Mouse (Mus musculus) heart, embryonic 12.5 days (tissue): ENCODE results near the gene Oca2. TPM values are rescaled to one million over a fixed set of nuclear protein-coding genes. Genes with fewer than 3 reads are reported as not detected.

Source experiments
- ATAC-seq: fragments of 200-750 bp; cut with Nextera tagmentation; 2 replicates; pipeline ENCODE4 v1.8.0; 2017; ENCODE audit warnings: moderate TSS enrichment, moderate library complexity; ENCODE audit not compliant: insufficient number of reproducible peaks, low FRiP score
- H3K27ac ChIP-seq: fragments of 300-500 bp; sonication (generic); 2 replicates; pipeline ENCODE4 v1.5.1; 2016; ENCODE audit warnings: mild to moderate bottlenecking, moderate library complexity; ENCODE audit not compliant: poor library complexity, severe bottlenecking
- H3K27me3 ChIP-seq: fragments of 300-500 bp; sonication (generic); replicated peaks from 2 replicates; pipeline ENCODE4 v1.6.1; 2016; ENCODE audit warnings: mild to moderate bottlenecking, moderate library complexity
- H3K36me3 ChIP-seq: fragments of 300-500 bp; sonication (generic); 2 replicates; pipeline ENCODE4 v1.6.1; 2016; ENCODE audit warnings: mild to moderate bottlenecking, moderate library complexity
- H3K4me1 ChIP-seq: fragments of 300-500 bp; sonication (generic); replicated peaks from 2 replicates; pipeline ENCODE4 v1.6.1; 2016; ENCODE audit warnings: mild to moderate bottlenecking
- H3K4me2 ChIP-seq: fragments of 300-500 bp; sonication (generic); 2 replicates; pipeline ENCODE4 v1.6.1; 2016; ENCODE audit warnings: mild to moderate bottlenecking, moderate library complexity
- H3K4me3 ChIP-seq: fragments of 300-500 bp; sonication (generic); 2 replicates; pipeline ENCODE4 v1.5.1; 2016; ENCODE audit warnings: mild to moderate bottlenecking
- H3K9ac ChIP-seq: fragments of 300-500 bp; sonication (generic); 2 replicates; pipeline ENCODE4 v1.6.1; 2016; ENCODE audit warnings: mild to moderate bottlenecking, moderate library complexity
- H3K9me3 ChIP-seq: fragments of 300-500 bp; sonication (generic); replicated peaks from 2 replicates; pipeline ENCODE4 v1.6.1; 2016; ENCODE audit warnings: mild to moderate bottlenecking, moderate library complexity
- WGBS: fragments of 180-500 bp; shearing (Covaris S2); methylation state at CpG from one replicate; pipeline ENCODE4 v1.1.7; 2016; 5-methylcytosine and 5-hydroxymethylcytosine counted together
- polyA plus RNA-seq: library from polyadenylated mRNA; unstranded; fragments of >200 nt; fragmentation: Nextera tagmentation; extraction: Ambion mirVana; gene quantifications from 2 replicates; pipeline ENCODE4 v1.2.1, GENCODE M21; 2016

Gene Oca2
- polyA plus RNA-seq, 1 experiment from 2014 or later: not detected

GRCm38 (mm10) chr7:56382706-56383105 lies 143.1 kb downstream of the Oca2 start:
- H3K9me3 ChIP-seq: no peaks in the 10 kb centered on the region
- ATAC-seq: no peak
- no peaks in the 10 kb centered on the region for H3K27me3 ChIP-seq
- no peaks in the 10 kb centered on the region for H3K36me3 ChIP-seq
- H3K4me3 ChIP-seq: no peak overlapping the region
- no peak overlapping the region for H3K9ac ChIP-seq
- H3K4me1 ChIP-seq: no peaks in the 10 kb centered on the region
- WGBS: 78% methylated on average over 1 of the region's 1 CpGs
- H3K27ac ChIP-seq: no peak overlapping the region
- H3K4me2 ChIP-seq: no peak overlapping the region

DNA sequence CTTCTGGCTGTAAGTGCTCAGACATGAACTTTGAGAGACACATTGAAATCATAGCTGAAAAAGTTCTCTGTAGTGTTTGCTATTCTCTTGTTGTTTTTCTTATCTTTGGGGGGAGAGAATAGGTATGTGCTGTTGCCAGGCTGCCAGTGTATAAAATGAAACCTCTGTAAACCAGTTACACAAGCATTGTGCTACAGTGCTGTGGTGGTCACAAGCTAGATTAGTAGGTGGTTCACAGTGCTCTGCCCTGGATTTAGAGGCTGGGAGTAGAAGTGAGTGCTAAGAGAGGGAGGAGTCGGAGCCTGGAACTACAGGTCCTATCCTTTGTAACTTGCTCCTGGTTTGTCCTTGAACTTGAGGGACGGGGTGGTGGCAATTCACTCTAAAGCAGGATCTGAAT lies 148.7 kb downstream of the Oca2 start:
- WGBS: 69% methylated on average over 2 of the region's 2 CpGs
- Histone ChIP-seq H3K9me3 (no peaks in the 10 kb centered on the region; the same call in 1 of the 2 replicates), H3K4me3 (no peak overlapping the region), H3K4me2 (no peak overlapping the region), H3K27ac (no peak overlapping the region), H3K9ac (no peak overlapping the region), H3K4me1 (no peaks in the 10 kb centered on the region), H3K27me3 (no peaks in the 10 kb centered on the region), H3K36me3 (no peaks in the 10 kb centered on the region)
- ATAC-seq: no peak

- Histone ChIP-seq H3K9me3 (no peaks in the 10 kb centered on the region), H3K4me3 (no peak overlapping the region), H3K4me2 (no peak overlapping the region), H3K27me3 (no peaks in the 10 kb centered on the region), H3K4me1 (no peaks in the 10 kb centered on the region), H3K27ac (no peak overlapping the region), H3K9ac (no peak overlapping the region), H3K36me3 (no peaks in the 10 kb centered on the region)
- no peak for ATAC-seq
- WGBS: 56% methylated on average over 6 of the region's 6 CpGs
Observed at GRCm38 (mm10) chr7:56418182-56418836, 178.7 kb downstream of the Oca2 start.

DNA sequence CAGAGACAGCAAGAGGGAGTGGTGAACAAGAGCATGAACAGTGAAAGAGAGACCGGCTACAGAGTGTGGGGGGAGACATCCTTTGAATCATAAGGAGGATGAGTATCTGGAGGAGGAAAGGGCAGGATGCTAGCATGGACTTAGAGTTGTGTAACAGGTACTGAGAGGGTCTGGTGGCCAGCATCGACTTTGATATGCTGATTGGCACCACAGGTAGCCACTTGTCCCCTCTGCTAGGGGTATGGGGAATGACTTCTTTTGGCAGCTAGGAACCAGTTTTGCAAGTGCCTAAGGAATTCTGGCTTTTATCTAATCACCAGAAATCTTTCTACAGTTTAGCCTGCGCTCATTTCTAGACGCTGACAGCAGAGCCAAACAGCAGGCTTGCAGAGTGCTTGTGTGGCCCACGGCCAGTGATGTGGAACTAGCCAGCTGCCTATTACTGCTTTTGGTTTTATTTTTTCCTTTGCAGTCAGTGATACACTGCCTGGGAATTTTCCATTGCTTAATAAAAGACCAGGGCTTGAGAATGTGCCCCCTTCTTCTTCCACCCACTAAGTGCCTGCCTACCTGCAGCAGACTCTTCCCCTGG lies 179.8 kb downstream of the Oca2 start:
- ATAC-seq: no peak
- 18% methylated on average over 5 of the region's 5 CpGs for WGBS
- Histone ChIP-seq H3K4me1 (no peaks in the 10 kb centered on the region), H3K27me3 (no peaks in the 10 kb centered on the region), H3K9me3 (no peaks in the 10 kb centered on the region), H3K36me3 (no peaks in the 10 kb centered on the region), H3K4me2 (no peak overlapping the region), H3K4me3 (no peak overlapping the region), H3K27ac (no peak overlapping the region), H3K9ac (no peak overlapping the region)

GRCm38 (mm10) chr7:56421946-56422345 lies 182.4 kb downstream of the Oca2 start:
- Histone ChIP-seq H3K4me1 (no peaks in the 10 kb centered on the region), H3K4me3 (no peak overlapping the region), H3K4me2 (no peak overlapping the region), H3K27ac (no peak overlapping the region), H3K36me3 (no peaks in the 10 kb centered on the region), H3K27me3 (no peaks in the 10 kb centered on the region), H3K9ac (no peak overlapping the region), H3K9me3 (no peaks in the 10 kb centered on the region)
- no peak for ATAC-seq
- WGBS: 32% methylated on average over 2 of the region's 2 CpGs

DNA sequence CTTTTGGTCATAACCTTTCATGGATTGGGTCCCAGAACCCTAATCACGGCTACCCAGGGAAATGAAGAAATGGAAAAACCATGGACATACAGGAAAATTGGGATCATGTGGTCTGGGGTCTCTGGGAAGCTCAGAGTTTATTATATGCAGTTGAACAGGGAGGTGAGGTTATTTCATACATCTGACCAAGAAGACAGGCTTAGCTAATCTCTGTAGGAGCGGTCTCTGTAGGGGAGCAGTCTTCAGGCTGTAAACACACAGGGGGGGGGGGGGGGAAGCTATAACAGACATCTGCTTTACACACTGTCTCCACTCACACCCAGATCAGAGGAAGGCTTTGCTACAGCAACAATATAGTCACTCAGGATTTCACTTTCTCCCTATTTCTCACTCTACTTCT lies 184.0 kb downstream of the Oca2 start:
- 79% methylated on average over 2 of the region's 2 CpGs for WGBS
- H3K4me2 ChIP-seq: no peak overlapping the region
- H3K4me1 ChIP-seq: no peaks in the 10 kb centered on the region
- H3K27ac ChIP-seq: no peak overlapping the region
- no peaks in the 10 kb centered on the region for H3K9me3 ChIP-seq
- no peaks in the 10 kb centered on the region for H3K27me3 ChIP-seq
- H3K36me3 ChIP-seq: no peaks in the 10 kb centered on the region
- ATAC-seq: no peak
- no peak overlapping the region for H3K4me3 ChIP-seq
- H3K9ac ChIP-seq: no peak overlapping the region

DNA sequence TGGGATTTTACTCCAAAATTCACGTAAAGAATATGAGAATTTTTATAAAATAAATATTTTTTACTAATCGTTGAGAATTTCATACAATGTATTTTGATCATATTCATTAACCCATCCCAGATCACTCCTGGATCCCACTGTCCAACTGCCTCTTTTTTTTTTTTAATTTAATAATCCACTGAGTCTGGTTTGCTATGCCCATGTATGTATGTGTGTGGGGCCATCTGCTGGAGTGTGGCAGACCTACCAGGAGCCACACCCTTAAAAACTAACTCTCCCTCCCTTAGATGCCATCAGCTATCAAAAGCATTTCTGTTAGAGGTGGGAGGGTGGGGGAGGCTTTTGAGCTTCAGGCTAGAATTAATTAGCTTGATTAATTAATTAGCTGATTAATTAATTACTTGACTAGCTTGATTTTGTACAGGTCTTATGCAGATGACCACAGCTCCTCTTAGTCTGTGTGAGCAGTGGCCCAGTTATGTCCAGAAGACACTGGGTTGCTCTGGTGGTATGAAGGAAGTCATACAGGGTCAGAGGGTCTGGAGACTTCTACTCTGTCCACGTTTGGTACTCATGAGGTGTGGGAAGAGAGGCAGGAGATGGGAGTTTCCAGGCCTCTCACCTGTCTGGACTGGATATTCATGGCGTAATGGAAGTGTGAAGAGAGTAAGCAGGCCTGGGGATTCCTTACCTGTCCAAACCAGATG lies 221.4 kb downstream of the Oca2 start:
- 64% methylated on average over 4 of the region's 4 CpGs for WGBS
- H3K36me3 ChIP-seq: no peaks in the 10 kb centered on the region
- H3K9me3 ChIP-seq: no peaks in the 10 kb centered on the region
- no peaks in the 10 kb centered on the region for H3K4me1 ChIP-seq
- H3K9ac ChIP-seq: no peak overlapping the region
- ATAC-seq: no peak
- no peaks in the 10 kb centered on the region for H3K27me3 ChIP-seq
- no peak overlapping the region for H3K4me2 ChIP-seq
- H3K27ac ChIP-seq: no peak overlapping the region
- H3K4me3 ChIP-seq: no peak overlapping the region

DNA sequence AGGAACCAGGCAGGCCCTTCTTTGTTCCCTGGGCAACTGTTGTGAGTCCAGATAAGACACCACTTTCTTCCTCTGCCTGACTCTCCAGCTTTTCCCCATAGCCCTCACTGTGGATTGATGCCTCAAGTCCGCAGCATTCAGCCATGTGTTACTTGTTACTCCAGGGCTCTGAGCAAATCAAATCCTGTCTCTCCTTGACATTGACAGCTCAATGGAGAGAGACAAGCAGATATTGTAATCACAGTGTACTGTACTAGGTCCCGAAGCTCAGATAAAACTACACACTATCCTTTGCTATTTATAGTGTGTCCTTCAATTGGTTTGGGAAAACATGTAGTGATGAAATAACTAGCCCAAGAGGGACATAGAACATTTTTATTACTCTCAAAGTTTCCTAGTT lies 258.7 kb downstream of the Oca2 start:
- Histone ChIP-seq H3K36me3 (no peaks in the 10 kb centered on the region), H3K27ac (no peak overlapping the region), H3K9me3 (no peaks in the 10 kb centered on the region), H3K27me3 (no peaks in the 10 kb centered on the region), H3K4me2 (no peak overlapping the region), H3K9ac (no peak overlapping the region), H3K4me1 (0 out of 2 replicates have a peak, but pooled peaks cover 5% of the 10 kb centered on the region), H3K4me3 (no peak overlapping the region)
- WGBS: 23% methylated on average over 2 of the region's 2 CpGs
- ATAC-seq: peak; percentile 42; the same call in 1 of the 2 replicates

GRCm38 (mm10) chr7:56499319-56499718 lies 259.8 kb downstream of the Oca2 start:
- H3K4me3 ChIP-seq: no peak overlapping the region
- 75% methylated on average over 2 of the region's 2 CpGs for WGBS
- H3K9ac ChIP-seq: no peak overlapping the region
- 0 out of 2 replicates have a peak, but pooled peaks cover 5% of the 10 kb centered on the region for H3K4me1 ChIP-seq
- no peaks in the 10 kb centered on the region for H3K27me3 ChIP-seq
- no peak overlapping the region for H3K4me2 ChIP-seq
- no peaks in the 10 kb centered on the region for H3K36me3 ChIP-seq
- H3K9me3 ChIP-seq: no peaks in the 10 kb centered on the region
- ATAC-seq: no peak
- no peak overlapping the region for H3K27ac ChIP-seq

GRCm38 (mm10) chr7:56499767-56500166 lies 260.2 kb downstream of the Oca2 start:
- no peaks in the 10 kb centered on the region for H3K36me3 ChIP-seq
- H3K4me2 ChIP-seq: no peak overlapping the region
- no peaks in the 10 kb centered on the region for H3K27me3 ChIP-seq
- H3K4me1 ChIP-seq: 0 out of 2 replicates have a peak, but pooled peaks cover 5% of the 10 kb centered on the region
- H3K27ac ChIP-seq: no peak overlapping the region
- no peak overlapping the region for H3K4me3 ChIP-seq
- 50% methylated on average over 1 of the region's 1 CpGs for WGBS
- H3K9me3 ChIP-seq: no peaks in the 10 kb centered on the region
- H3K9ac ChIP-seq: no peak overlapping the region
- no peak for ATAC-seq

GRCm38 (mm10) chr7:56500438-56500837 lies 260.9 kb downstream of the Oca2 start:
- H3K27ac ChIP-seq: no peak overlapping the region
- H3K4me3 ChIP-seq: no peak overlapping the region
- 0 out of 2 replicates have a peak, but pooled peaks cover 5% of the 10 kb centered on the region for H3K4me1 ChIP-seq
- H3K9me3 ChIP-seq: no peaks in the 10 kb centered on the region
- H3K9ac ChIP-seq: no peak overlapping the region
- 86% methylated on average over 1 of the region's 1 CpGs for WGBS
- ATAC-seq: no peak
- no peak overlapping the region for H3K4me2 ChIP-seq
- H3K27me3 ChIP-seq: no peaks in the 10 kb centered on the region
- H3K36me3 ChIP-seq: no peaks in the 10 kb centered on the region
